Comparison of ENCODE assay signal across 13 mouse cellular contexts in genomic region chr16:24492194-24492940, GRCm38 (mm10).
DNase-seq lines count a peak whose midpoint lies in the region; ATAC-seq lines count a peak whose summit lies in the region.
"Had no signal": no experiment of that assay in that cellular context is flagged by ENCODE, and none has a peak within 500 bp of the region (broad histone marks: within the 10 kb centered on the region; RNA-seq: fewer than 3 reads in every experiment).

No protein-coding gene starts in this region.

- H3K9ac ChIP-seq in lung, embryonic 16.5 days (ENCODE audit: low read length), result no peak overlapping the region
- H3K9ac ChIP-seq in heart, embryonic 15.5 days, result no peak overlapping the region
- no peak overlapping the region for H3K9ac ChIP-seq in stomach, embryonic 14.5 days (replicated peaks; ENCODE audit: low read depth, low read length)
- H3K9ac ChIP-seq: embryonic facial prominence, embryonic 13.5 days; limb, embryonic 13.5 days had no signal

- H3K9me3 ChIP-seq in lung, embryonic 16.5 days (ENCODE audit: control insufficient read depth, low read length), result no peaks in the 10 kb centered on the region
- H3K9me3 ChIP-seq in heart, embryonic 15.5 days (replicated peaks), result no peaks in the 10 kb centered on the region
- no peaks in the 10 kb centered on the region for H3K9me3 ChIP-seq in stomach, embryonic 14.5 days (ENCODE audit: control insufficient read depth, low read depth, low read length)
- H3K9me3 ChIP-seq: embryonic facial prominence, embryonic 13.5 days; limb, embryonic 13.5 days had no signal

- 42% methylated on average over 4 of the region's 4 CpGs for WGBS in lung, embryonic 16.5 days
- 24% methylated on average over 4 of the region's 4 CpGs for WGBS in heart, embryonic 15.5 days
- 49% methylated on average over 4 of the region's 4 CpGs for WGBS in stomach, embryonic 14.5 days

- peaks cover 66% of the 10 kb centered on the region for H3K4me1 ChIP-seq in lung, embryonic 16.5 days (replicated peaks; ENCODE audit: control insufficient read depth, insufficient read depth, low read length)
- H3K4me1 ChIP-seq in heart, embryonic 15.5 days (replicated peaks), result peaks cover 84% of the 10 kb centered on the region
- H3K4me1 ChIP-seq in stomach, embryonic 14.5 days (ENCODE audit: control insufficient read depth, insufficient read depth, low read length), result peaks cover 35% of the 10 kb centered on the region

- H3K27me3 ChIP-seq in lung, embryonic 16.5 days (ENCODE audit: control insufficient read depth, insufficient read depth, low read depth, low read length), result no peaks in the 10 kb centered on the region
- no peaks in the 10 kb centered on the region for H3K27me3 ChIP-seq in heart, embryonic 15.5 days
- H3K27me3 ChIP-seq in stomach, embryonic 14.5 days (ENCODE audit: control insufficient read depth, insufficient read depth, low read length), result no peaks in the 10 kb centered on the region
- H3K27me3 ChIP-seq: embryonic facial prominence, embryonic 13.5 days; limb, embryonic 13.5 days had no signal

- peak; percentile 8 for ATAC-seq in lung, embryonic 16.5 days (ENCODE audit: low read depth)
- peak; percentile 11; the same call in 1 of the 2 replicates for ATAC-seq in heart, embryonic 15.5 days (replicated peaks; ENCODE audit: insufficient number of reproducible peaks, insufficient read depth, low FRiP score, low read depth)
- peak; percentile 20; the same call in 1 of the 2 replicates for ATAC-seq in stomach, embryonic 14.5 days (ENCODE audit: insufficient number of reproducible peaks, insufficient read depth, low FRiP score, low read depth)
- ATAC-seq: hindbrain, embryonic 16.5 days had no signal

- H3K4me3 ChIP-seq in lung, embryonic 16.5 days (ENCODE audit: low read length), result no peak overlapping the region
- no peak overlapping the region for H3K4me3 ChIP-seq in heart, embryonic 15.5 days
- H3K4me3 ChIP-seq in stomach, embryonic 14.5 days (ENCODE audit: low read depth, low read length), result no peak overlapping the region
- H3K4me3 ChIP-seq: embryonic facial prominence, embryonic 13.5 days; limb, embryonic 13.5 days had no signal

- H3K36me3 ChIP-seq in lung, embryonic 16.5 days (ENCODE audit: control insufficient read depth, insufficient read depth, low read length), result no peaks in the 10 kb centered on the region
- no peaks in the 10 kb centered on the region for H3K36me3 ChIP-seq in heart, embryonic 15.5 days
- H3K36me3 ChIP-seq in stomach, embryonic 14.5 days (ENCODE audit: control insufficient read depth, insufficient read depth, low read length), result no peaks in the 10 kb centered on the region
- H3K36me3 ChIP-seq: embryonic facial prominence, embryonic 13.5 days; limb, embryonic 13.5 days had no signal

- no peak overlapping the region for H3K4me2 ChIP-seq in lung, embryonic 16.5 days (ENCODE audit: low read depth, low read length)
- H3K4me2 ChIP-seq in heart, embryonic 15.5 days, result no peak overlapping the region
- H3K4me2 ChIP-seq in stomach, embryonic 14.5 days (replicated peaks; ENCODE audit: low read depth, low read length), result no peak overlapping the region
- H3K4me2 ChIP-seq: limb, embryonic 13.5 days had no signal

- H3K27ac ChIP-seq in lung, embryonic 16.5 days (ENCODE audit: low read length), result peak overlapping the region; percentile 48; the same call in 1 of the 2 replicates
- H3K27ac ChIP-seq in heart, embryonic 15.5 days, result peak overlapping the region; percentile 82
- no peak overlapping the region; the same call in 1 of the 2 replicates for H3K27ac ChIP-seq in stomach, embryonic 14.5 days (ENCODE audit: low read length)
- H3K27ac ChIP-seq: limb, embryonic 13.5 days had no signal

- peak; percentile 55 for DNase-seq in gastrocnemius, adult 18-20 months (ENCODE audit: low spot score)
- DNase-seq in gastrocnemius, postnatal 4 days (ENCODE audit: low spot score in 2 of 2), result no peak
- DNase-seq in lung, postnatal 25 days (ENCODE audit: low spot score), result no peak
- no peak for DNase-seq in left cerebral cortex, adult 11 months (ENCODE audit: low spot score)
- no peak for DNase-seq in right cerebral cortex, adult 18-20 months
- DNase-seq: cerebellum, postnatal 10 days; midbrain, embryonic 14.5 days had no signal
